Mouse (Mus musculus) lung, postnatal 0 days (tissue): Measurements from ENCODE around the gene Ppp2r2d. TPM values are rescaled to one million over a fixed set of nuclear protein-coding genes. Genes with fewer than 3 reads are reported as not detected.

Experiments
- ATAC-seq: fragments of 200-750 bp; cut with Nextera tagmentation; 2 replicates; pipeline ENCODE4 v1.8.0; 2017; ENCODE audit warnings: moderate library complexity
- DNase-seq: peaks from one replicate; pipeline ENCODE4 v3.0.0-alpha.2; 2016; ENCODE audit warnings: low spot score
- H3K27ac ChIP-seq: fragments of 300-500 bp; sonication (generic); 2 replicates; pipeline ENCODE4 v1.5.1; 2014; ENCODE audit warnings: antibody characterized with exemption, mild to moderate bottlenecking, low read length, mixed read lengths
- H3K27me3 ChIP-seq: fragments of 300-500 bp; sonication (generic); replicated peaks from 2 replicates; pipeline ENCODE4 v1.6.1; 2014; ENCODE audit warnings: low read length, mixed read lengths; ENCODE audit not compliant: insufficient read depth
- H3K36me3 ChIP-seq: fragments of 300-500 bp; sonication (generic); 2 replicates; pipeline ENCODE4 v1.6.1; 2014; ENCODE audit warnings: low read length, mixed read lengths; ENCODE audit not compliant: insufficient read depth
- H3K4me1 ChIP-seq: fragments of 300-500 bp; sonication (generic); 2 replicates; pipeline ENCODE4 v1.6.1; 2014; ENCODE audit warnings: antibody characterized with exemption, low read depth, low read length, mixed read lengths; ENCODE audit not compliant: insufficient read depth
- H3K4me2 ChIP-seq: fragments of 300-500 bp; sonication (generic); replicated peaks from 2 replicates; pipeline ENCODE4 v1.6.1; 2014; ENCODE audit warnings: low read depth, mild to moderate bottlenecking, low read length, moderate library complexity, mixed read lengths
- H3K4me3 ChIP-seq: fragments of 300-500 bp; sonication (generic); 2 replicates; pipeline ENCODE4 v1.5.1; 2014; ENCODE audit warnings: low read depth, low read length
- H3K9ac ChIP-seq: fragments of 300-500 bp; sonication (generic); replicated peaks from 2 replicates; pipeline ENCODE4 v1.6.1; 2014; ENCODE audit warnings: low read depth, mild to moderate bottlenecking
- H3K9me3 ChIP-seq: fragments of 300-500 bp; sonication (generic); 2 replicates; pipeline ENCODE4 v1.6.1; 2016; ENCODE audit warnings: low read length, mixed read lengths
- CTCF ChIP-seq: IDR thresholded peaks from 2 replicates; pipeline ENCODE4 v1.5.1; 2016; ENCODE audit warnings: antibody characterized with exemption, mild to moderate bottlenecking
- EP300 ChIP-seq: IDR thresholded peaks from 2 replicates; pipeline ENCODE4 v1.6.1; 2016; ENCODE audit warnings: antibody characterized with exemption, mild to moderate bottlenecking, control low read depth
- WGBS: fragments of 180-500 bp; shearing (Covaris S2); extraction: QIAGEN DNeasy Blood & Tissue Kit; methylation state at CpG from one replicate; pipeline ENCODE4 v1.1.7; 2014; 5-methylcytosine and 5-hydroxymethylcytosine counted together
- polyA plus RNA-seq: library from polyadenylated mRNA; unstranded; fragments of >200 nt; fragmentation: Nextera tagmentation; extraction: Ambion mirVana; gene quantifications from 2 replicates; pipeline ENCODE4 v1.2.1, GENCODE M21; 2015

Ppp2r2d gene
- polyA plus RNA-seq, 1 experiment from 2014 or later, result 29.5 TPM

- Histone ChIP-seq H3K9me3 (no peaks in the 10 kb centered on the region), H3K4me1 (no peaks in the 10 kb centered on the region; the same call in 1 of the 2 replicates), H3K9ac (no peak overlapping the region), H3K36me3 (no peaks in the 10 kb centered on the region), H3K27me3 (no peaks in the 10 kb centered on the region), H3K4me2 (no peak overlapping the region), H3K27ac (no peak overlapping the region), H3K4me3 (no peak overlapping the region)
- ATAC-seq (no peak), DNase-seq (peak; percentile 81)
- TF ChIP-seq EP300, result no peak
- TF ChIP-seq CTCF, result peak; percentile 63
- WGBS, result 2% methylated on average over 3 of the region's 3 CpGs
These were observed 78.0 kb downstream of the Ppp2r2d start for GRCm38 (mm10) chr7:138923756-138924425.

- Histone ChIP-seq H3K4me2 (no peak overlapping the region), H3K4me1 (no peaks in the 10 kb centered on the region), H3K27me3 (no peaks in the 10 kb centered on the region), H3K9ac (no peak overlapping the region), H3K36me3 (no peaks in the 10 kb centered on the region), H3K27ac (no peak overlapping the region), H3K4me3 (no peak overlapping the region), H3K9me3 (no peaks in the 10 kb centered on the region)
- no peak for ATAC-seq
- TF ChIP-seq EP300 (no peak), CTCF (no peak)
- DNase-seq, result no peak
- 88% methylated on average over 4 of the region's 4 CpGs for WGBS
These were observed 82.6 kb downstream of the Ppp2r2d start for GRCm38 (mm10) chr7:138928456-138928855.

Other genes starting within 250 kb of the Ppp2r2d start
- gene Mapk1ip1, start 194 bp downstream of the Ppp2r2d start, polyA plus RNA-seq, result 14.9 and 15.0 TPM in 2 replicates
- 117 and 141 TPM in 2 replicates for gene Bnip3, start 63.4 kb downstream of the Ppp2r2d start, polyA plus RNA-seq
- not detected in 2 replicates for gene Jakmip3, start 94.7 kb downstream of the Ppp2r2d start, polyA plus RNA-seq
- 0.54 and 1.1 TPM in 2 replicates for gene Dpysl4, start 239.9 kb downstream of the Ppp2r2d start, polyA plus RNA-seq